Mouse (Mus musculus): ENCODE measurements around the gene Myo1h. TPM values are rescaled to one million over a fixed set of nuclear protein-coding genes. Genes with fewer than 3 reads are reported as not detected.

Gene Myo1h
- polyA plus RNA-seq, 1 experiment from 2014 or later: 3.8 TPM

DNA sequence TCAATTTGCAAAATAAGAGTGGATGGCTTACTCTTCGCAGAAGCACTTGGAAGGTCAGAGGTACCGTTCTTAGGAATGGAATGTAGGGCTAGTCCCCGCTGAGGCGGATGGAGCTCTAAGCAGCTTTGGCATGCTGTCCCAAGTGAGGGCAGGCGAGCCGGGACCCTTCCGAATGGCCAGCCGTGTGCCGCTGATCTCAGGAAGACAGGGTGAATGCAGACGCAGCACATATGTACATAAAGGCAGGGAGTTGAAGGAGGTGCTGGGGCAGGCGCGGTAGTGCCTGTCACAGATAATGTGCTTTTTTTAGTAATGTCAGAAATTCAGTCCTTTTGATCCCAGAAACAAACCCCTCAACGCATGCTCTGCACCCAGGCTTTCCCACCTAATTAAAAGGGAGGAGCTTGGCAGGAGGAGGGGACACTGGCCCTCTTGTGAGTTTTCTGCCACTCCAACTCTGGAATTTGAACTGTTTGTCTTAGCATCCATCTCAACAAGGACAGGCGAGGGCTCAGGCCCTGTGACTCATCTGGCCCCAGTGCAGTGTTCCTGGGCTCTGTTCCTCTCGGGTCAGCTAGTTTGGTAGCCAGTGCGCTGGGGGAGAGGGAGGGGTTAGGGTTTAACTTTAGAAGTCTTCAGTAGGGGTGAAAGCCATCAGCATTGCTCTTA is 124.2 kb downstream of the Myo1h start:
- ATAC-seq (ENCODE audit: low FRiP score, low TSS enrichment) (no peak), DNase-seq (ENCODE audit: low spot score) (peak; percentile 27)
- no peak overlapping the region for H3K27ac ChIP-seq (replicated peaks)

More for the DNA sequence above, 124.2 kb downstream of the Myo1h start:
- Histone ChIP-seq H3K4me2 (replicated peaks; ENCODE audit: low read depth) (no peak overlapping the region), H3K9ac (ENCODE audit: low read length) (no peak overlapping the region), H3K36me3 (ENCODE audit: control insufficient read depth, insufficient read depth, low read length) (peaks cover 64% of the 10 kb centered on the region), H3K4me3 (ENCODE audit: low read depth, low read length) (no peak overlapping the region), H3K27me3 (ENCODE audit: control insufficient read depth, insufficient read depth, low read length) (no peaks in the 10 kb centered on the region), H3K9me3 (ENCODE audit: control insufficient read depth, low read length) (no peaks in the 10 kb centered on the region), H3K4me1 (replicated peaks; ENCODE audit: control insufficient read depth, insufficient read depth) (no peaks in the 10 kb centered on the region)
- TF ChIP-seq CTCF (IDR thresholded peaks at IDR 0.05; ENCODE audit: low read depth) (no peak), EP300 (optimal IDR thresholded peaks at IDR 0.05) (no peak)
- 48% methylated on average over 16 of the region's 16 CpGs for WGBS

Small RNA genes within 50 kb of the gene (microRNA-seq; reads per million reads assigned to microRNA genes)
- not detected for gene Mir7027

Other genes starting within 250 kb of the Myo1h start
- 5.3 and 5.7 TPM in 2 replicates for gene Usp30, start 223.7 kb upstream of the Myo1h start, polyA plus RNA-seq (2015; fragmentation: Nextera tagmentation; extraction: Ambion mirVana)
- 1.1 and 1.2 TPM in 2 replicates for gene Svop, start 197.6 kb upstream of the Myo1h start, polyA plus RNA-seq (2015; fragmentation: Nextera tagmentation; extraction: Ambion mirVana)
- gene Alkbh2, start 160.9 kb upstream of the Myo1h start, polyA plus RNA-seq (2015; fragmentation: Nextera tagmentation; extraction: Ambion mirVana): 6.2 and 6.9 TPM in 2 replicates
- gene Ung, start 158.8 kb upstream of the Myo1h start, polyA plus RNA-seq (2015; fragmentation: Nextera tagmentation; extraction: Ambion mirVana): 15.1 and 16.2 TPM in 2 replicates
- gene Acacb, start 142.6 kb upstream of the Myo1h start, polyA plus RNA-seq (2015; fragmentation: Nextera tagmentation; extraction: Ambion mirVana): 1.3 and 1.4 TPM in 2 replicates
- gene Foxn4, start 15.4 kb upstream of the Myo1h start, polyA plus RNA-seq (2015; fragmentation: Nextera tagmentation; extraction: Ambion mirVana): not detected in 2 replicates
- gene Kctd10, start 91.3 kb downstream of the Myo1h start, polyA plus RNA-seq (2015; fragmentation: Nextera tagmentation; extraction: Ambion mirVana): 93.4 and 96.4 TPM in 2 replicates
- gene Ube3b, start 91.4 kb downstream of the Myo1h start, polyA plus RNA-seq (2015; fragmentation: Nextera tagmentation; extraction: Ambion mirVana): 19.4 and 20.9 TPM in 2 replicates
- 11.4 and 12.4 TPM in 2 replicates for gene Mmab, start 154.9 kb downstream of the Myo1h start, polyA plus RNA-seq (2015; fragmentation: Nextera tagmentation; extraction: Ambion mirVana)
- gene Mvk, start 155.1 kb downstream of the Myo1h start, polyA plus RNA-seq (2015; fragmentation: Nextera tagmentation; extraction: Ambion mirVana): 60.1 and 64.4 TPM in 2 replicates